Mouse (Mus musculus) adrenal gland, postnatal 14 days (tissue): Measurements from ENCODE around the gene Gstm1. TPM values are rescaled to one million over a fixed set of nuclear protein-coding genes. Genes with fewer than 3 reads are reported as not detected.
A peak's percentile ranks its signal among the peaks of the same experiment; 100 is the strongest.

Source experiments
- DNase-seq: peaks from one replicate; pipeline ENCODE4 v3.0.0; 2021; ENCODE audit warnings: mixed read lengths
- total RNA-seq: library from RNA; stranded (reverse); gene quantifications from 2 replicates; pipeline ENCODE4 v1.2.3, GENCODE M21; 2021

The Gstm1 gene
- total RNA-seq, 1 experiment from 2014 or later, result 158 TPM

- DNase-seq, result no peak
Measured at GRCm38 (mm10) chr3:107965592-107965991, 52.2 kb downstream of the Gstm1 start.

GRCm38 (mm10) chr3:107964656-107965308 is 53.0 kb downstream of the Gstm1 start:
- DNase-seq, result peak; percentile 15

- DNase-seq, result no peak
Measured at GRCm38 (mm10) chr3:107964026-107964425, 53.7 kb downstream of the Gstm1 start.

Other genes starting within 250 kb of the Gstm1 start
- gene Eps8l3, start 140.7 kb downstream of the Gstm1 start, total RNA-seq, result not detected in 2 replicates
- gene Gstm5, start 122.2 kb downstream of the Gstm1 start, total RNA-seq, result 28.2 and 30.2 TPM in 2 replicates
- gene Gstm7, start 86.2 kb downstream of the Gstm1 start, total RNA-seq, result 52.8 and 70.5 TPM in 2 replicates
- gene Gstm6, start 74.2 kb downstream of the Gstm1 start, total RNA-seq, result 3.3 and 5.9 TPM in 2 replicates
- 2.1 TPM in 1 of 2 replicates, not detected in the other for gene Gstm3, start 48.7 kb downstream of the Gstm1 start, total RNA-seq
- 109 and 111 TPM in 2 replicates for gene Gstm2, start 31.5 kb downstream of the Gstm1 start, total RNA-seq
- 11.2 and 12.3 TPM in 2 replicates for gene Gstm4, start 26.9 kb upstream of the Gstm1 start, total RNA-seq
- 117 and 124 TPM in 2 replicates for gene Ampd2, start 68.7 kb upstream of the Gstm1 start, total RNA-seq
- 9.8 and 12.6 TPM in 2 replicates for gene Gnat2, start 74.8 kb upstream of the Gstm1 start, total RNA-seq
- gene Gnai3, start 128.2 kb upstream of the Gstm1 start, total RNA-seq, result 134 and 140 TPM in 2 replicates
- gene Gpr61, start 136.9 kb upstream of the Gstm1 start, total RNA-seq, result 0.23 TPM in 1 of 2 replicates, not detected in the other
- 19.3 and 19.5 TPM in 2 replicates for gene Amigo1, start 168.4 kb upstream of the Gstm1 start, total RNA-seq
- 5.7 and 9.6 TPM in 2 replicates for gene Cyb561d1, start 183.2 kb upstream of the Gstm1 start, total RNA-seq
- 8.1 and 10.2 TPM in 2 replicates for gene Atxn7l2, start 193.0 kb upstream of the Gstm1 start, total RNA-seq
- 0.15 and 0.22 TPM in 2 replicates for gene Sypl2, start 208.7 kb upstream of the Gstm1 start, total RNA-seq
- 83.9 and 86.4 TPM in 2 replicates for gene Psma5, start 239.0 kb upstream of the Gstm1 start, total RNA-seq